Mouse (Mus musculus): ENCODE results near the gene Cers3. TPM values are rescaled to one million over a fixed set of nuclear protein-coding genes. Genes with fewer than 3 reads are reported as not detected.

Cers3 gene
- total and polyA plus RNA-seq, 3 experiments: 0.04 TPM; not detected in 2

DNA sequence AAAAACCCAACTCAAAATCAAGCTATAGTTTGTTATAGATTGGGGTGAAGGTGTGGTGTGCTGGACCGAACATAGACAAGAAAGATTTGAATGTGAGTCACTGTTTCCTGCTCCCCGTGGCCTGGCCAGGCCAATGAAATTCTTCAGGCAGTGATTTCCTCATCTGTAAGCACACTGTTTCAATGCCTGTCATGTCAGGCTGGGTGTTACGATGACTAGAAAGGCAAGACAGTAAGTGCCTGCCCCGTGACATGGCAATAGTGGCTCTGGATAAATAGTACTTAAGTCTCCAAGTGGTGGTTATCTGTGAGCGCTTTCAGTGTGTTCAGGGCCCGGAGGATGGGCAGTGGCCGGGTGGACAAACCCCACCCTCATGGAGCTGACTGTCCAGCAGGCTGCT lies 3.7 kb downstream of the Cers3 start:
- Histone ChIP-seq H3K4me3 (ENCODE audit: control insufficient read depth in 1 of 2, insufficient read depth in 1 of 2, low read depth in 2 of 2, low read length in 2 of 2) (no peak overlapping the region), H3K36me3 (ENCODE audit: control insufficient read depth in 1 of 2, insufficient read depth in 2 of 2, low read length in 2 of 2) (no peaks in the 10 kb centered on the region), H3K79me2 (ENCODE audit: control insufficient read depth, insufficient read depth, low read length, poor library complexity) (no peaks in the 10 kb centered on the region), H3K9me3 (replicated peaks; ENCODE audit: insufficient read depth, low read length) (no peaks in the 10 kb centered on the region), H3K27ac (ENCODE audit: control insufficient read depth, low read depth, low read length) (no peak overlapping the region), H3K9ac (ENCODE audit: control insufficient read depth, low read depth, low read length, poor library complexity, severe bottlenecking) (no peak overlapping the region), H3K27me3 (ENCODE audit: control insufficient read depth in 1 of 2, insufficient read depth in 2 of 2, low read length in 2 of 2) (no peaks in the 10 kb centered on the region), H3K4me1 (ENCODE audit: control insufficient read depth in 1 of 2, insufficient read depth in 2 of 2, low read length in 2 of 2) (no peaks in the 10 kb centered on the region)
- DNase-seq (ENCODE audit: low read depth, low spot score): no peak
- no peak for TF ChIP-seq POLR2A (IDR thresholded peaks at IDR 0.05; ENCODE audit: control insufficient read depth in 1 of 2, insufficient read depth in 1 of 2, low read depth in 1 of 2, low read length in 2 of 2, poor library complexity in 1 of 2)
- no peak for TF ChIP-seq SMC3 (IDR thresholded peaks at IDR 0.05; ENCODE audit: low read depth, low read length)
- no peak for TF ChIP-seq HCFC1 (IDR thresholded peaks at IDR 0.05; ENCODE audit: low read depth, low read length)
- TF ChIP-seq CTCF (IDR thresholded peaks at IDR 0.05 in 2 of 3, conservative IDR thresholded peaks at IDR 0.05 in 1 of 3; ENCODE audit: control insufficient read depth in 1 of 3, insufficient read depth in 1 of 3, low read depth in 2 of 3, low read length in 3 of 3, poor library complexity in 1 of 3, severe bottlenecking in 1 of 3): no peak
- TF ChIP-seq GABPA (IDR thresholded peaks at IDR 0.05; ENCODE audit: low read depth, low read length): no peak
- no peak for TF ChIP-seq ZKSCAN1 (IDR thresholded peaks at IDR 0.05; ENCODE audit: low read depth, low read length)
- no peak for TF ChIP-seq KAT2A (conservative IDR thresholded peaks at IDR 0.05; ENCODE audit: low read depth, low read length)
- TF ChIP-seq ELF1 (IDR thresholded peaks at IDR 0.05; ENCODE audit: low read depth, low read length): no peak
- TF ChIP-seq EP300 (IDR thresholded peaks at IDR 0.05; ENCODE audit: low read depth in 1 of 2, low read length in 2 of 2): no peak
- no peak for TF ChIP-seq MEF2A (IDR thresholded peaks at IDR 0.05; ENCODE audit: extremely low read depth, insufficient replicate concordance, low read depth, low read length, poor library complexity, severe bottlenecking)
- no peak for TF ChIP-seq POLR2AphosphoS5 (IDR thresholded peaks at IDR 0.05; ENCODE audit: borderline replicate concordance, low read depth, low read length)
- TF ChIP-seq JUND (IDR thresholded peaks at IDR 0.05; ENCODE audit: low read depth, low read length): no peak
- TF ChIP-seq POLR2AphosphoS2 (IDR thresholded peaks at IDR 0.05; ENCODE audit: low read length): no peak
- TF ChIP-seq UBTF (IDR thresholded peaks at IDR 0.05; ENCODE audit: borderline replicate concordance, insufficient read depth, low read depth, low read length): no peak
- TF ChIP-seq NRF1 (IDR thresholded peaks at IDR 0.05; ENCODE audit: insufficient read depth, low read depth, low read length, poor library complexity, severe bottlenecking): no peak
- TF ChIP-seq TCF12 (IDR thresholded peaks at IDR 0.05; ENCODE audit: low read depth, low read length): no peak
- TF ChIP-seq ZC3H11A (IDR thresholded peaks at IDR 0.05; ENCODE audit: low read depth, low read length): no peak

DNA sequence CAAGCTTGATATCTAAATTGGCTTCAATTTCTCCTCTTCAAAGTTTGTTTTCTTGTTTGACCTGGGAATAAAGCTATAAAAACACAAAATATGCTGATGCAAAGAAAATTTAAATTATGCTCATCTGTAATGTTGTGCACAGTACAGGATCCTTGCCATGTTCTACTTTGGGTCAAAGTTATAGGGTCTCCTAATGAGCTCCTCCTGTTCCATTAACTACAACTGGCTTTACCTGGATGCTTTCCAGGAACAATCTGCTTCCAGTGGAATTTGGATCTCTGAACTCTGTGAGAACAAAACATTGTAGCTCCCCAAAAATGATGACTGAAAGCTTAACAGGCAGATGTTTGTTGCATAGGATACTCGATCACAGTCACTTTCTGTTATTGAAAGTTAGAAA lies 6.7 kb downstream of the Cers3 start:
- TF ChIP-seq ZMIZ1 (IDR thresholded peaks at IDR 0.05; ENCODE audit: low read depth, low read length) (no peak), USF1 (IDR thresholded peaks at IDR 0.05; ENCODE audit: low read depth, low read length) (no peak), ZNF384 (IDR thresholded peaks at IDR 0.05; ENCODE audit: low read depth, low read length) (no peak), MXI1 (IDR thresholded peaks at IDR 0.05; ENCODE audit: low read depth, low read length) (no peak), SIN3A (IDR thresholded peaks at IDR 0.05; ENCODE audit: low read length) (no peak), TBP (IDR thresholded peaks at IDR 0.05; ENCODE audit: low read depth, low read length) (no peak), POLR2A (IDR thresholded peaks at IDR 0.05; ENCODE audit: control insufficient read depth in 1 of 2, insufficient read depth in 1 of 2, low read depth in 1 of 2, low read length in 2 of 2, poor library complexity in 1 of 2) (no peak), NELFE (IDR thresholded peaks at IDR 0.05; ENCODE audit: low read depth, low read length) (no peak), E2F4 (IDR thresholded peaks at IDR 0.05; ENCODE audit: borderline replicate concordance, low read depth, low read length) (no peak)
- no peak overlapping the region for H3K9ac ChIP-seq (ENCODE audit: control insufficient read depth, low read depth, low read length, poor library complexity, severe bottlenecking)
- no peak overlapping the region for H3K27ac ChIP-seq (ENCODE audit: control insufficient read depth, low read depth, low read length)

More for the DNA sequence above, 6.7 kb downstream of the Cers3 start:
- Histone ChIP-seq H3K36me3 (ENCODE audit: control insufficient read depth in 1 of 2, insufficient read depth in 2 of 2, low read length in 2 of 2) (no peaks in the 10 kb centered on the region), H3K79me2 (ENCODE audit: control insufficient read depth, insufficient read depth, low read length, poor library complexity) (no peaks in the 10 kb centered on the region), H3K4me3 (ENCODE audit: control insufficient read depth in 1 of 2, insufficient read depth in 1 of 2, low read depth in 2 of 2, low read length in 2 of 2) (no peak overlapping the region), H3K9me3 (replicated peaks; ENCODE audit: insufficient read depth, low read length) (no peaks in the 10 kb centered on the region), H3K27me3 (ENCODE audit: control insufficient read depth in 1 of 2, insufficient read depth in 2 of 2, low read length in 2 of 2) (peaks cover 0 to 2% of the 10 kb centered on the region in 2 experiments; a peak in 1 of 4 replicates), H3K4me1 (ENCODE audit: control insufficient read depth in 1 of 2, insufficient read depth in 2 of 2, low read length in 2 of 2) (no peaks in the 10 kb centered on the region)
- DNase-seq (ENCODE audit: low read depth, low spot score): no peak

Data from MEL (cell line).